Mouse (Mus musculus) midbrain, embryonic 12.5 days (tissue): Measurements from ENCODE around the gene Il18r1. TPM values are rescaled to one million over a fixed set of nuclear protein-coding genes. Genes with fewer than 3 reads are reported as not detected.

Experiments used
- ATAC-seq: fragments of 200-750 bp; cut with Nextera tagmentation; 2 replicates; pipeline ENCODE4 v1.8.0; 2017; ENCODE audit warnings: low read depth, moderate TSS enrichment, moderate library complexity; ENCODE audit not compliant: low FRiP score
- H3K27ac ChIP-seq: fragments of 300-500 bp; sonication (generic); replicated peaks from 2 replicates; pipeline ENCODE4 v1.5.1; 2016; ENCODE audit warnings: mild to moderate bottlenecking
- H3K27me3 ChIP-seq: fragments of 300-500 bp; sonication (generic); 2 replicates; pipeline ENCODE4 v1.6.1; 2016; ENCODE audit warnings: mild to moderate bottlenecking
- H3K36me3 ChIP-seq: fragments of 300-500 bp; sonication (generic); 2 replicates; pipeline ENCODE4 v1.6.1; 2016
- H3K4me1 ChIP-seq: fragments of 300-500 bp; sonication (generic); 2 replicates; pipeline ENCODE4 v1.6.1; 2016
- H3K4me2 ChIP-seq: fragments of 300-500 bp; sonication (generic); replicated peaks from 2 replicates; pipeline ENCODE4 v1.6.1; 2016; ENCODE audit warnings: mild to moderate bottlenecking, moderate library complexity
- H3K4me3 ChIP-seq: fragments of 300-500 bp; sonication (generic); 2 replicates; pipeline ENCODE4 v1.5.1; 2016; ENCODE audit warnings: mild to moderate bottlenecking
- H3K9ac ChIP-seq: fragments of 300-500 bp; sonication (generic); replicated peaks from 2 replicates; pipeline ENCODE4 v1.6.1; 2016; ENCODE audit warnings: mild to moderate bottlenecking, moderate library complexity
- H3K9me3 ChIP-seq: fragments of 300-500 bp; sonication (generic); 2 replicates; pipeline ENCODE4 v1.6.1; 2016; ENCODE audit warnings: mild to moderate bottlenecking
- WGBS: fragments of 180-500 bp; shearing (Covaris S2); methylation state at CpG from one replicate; pipeline ENCODE4 v1.1.7; 2016; 5-methylcytosine and 5-hydroxymethylcytosine counted together
- polyA plus RNA-seq: library from polyadenylated mRNA; unstranded; fragments of >200 nt; fragmentation: Nextera tagmentation; extraction: Ambion mirVana; gene quantifications from 2 replicates; pipeline ENCODE4 v1.2.1, GENCODE M21; 2016

The Il18r1 gene
- polyA plus RNA-seq: not detected in 2 replicates

DNA sequence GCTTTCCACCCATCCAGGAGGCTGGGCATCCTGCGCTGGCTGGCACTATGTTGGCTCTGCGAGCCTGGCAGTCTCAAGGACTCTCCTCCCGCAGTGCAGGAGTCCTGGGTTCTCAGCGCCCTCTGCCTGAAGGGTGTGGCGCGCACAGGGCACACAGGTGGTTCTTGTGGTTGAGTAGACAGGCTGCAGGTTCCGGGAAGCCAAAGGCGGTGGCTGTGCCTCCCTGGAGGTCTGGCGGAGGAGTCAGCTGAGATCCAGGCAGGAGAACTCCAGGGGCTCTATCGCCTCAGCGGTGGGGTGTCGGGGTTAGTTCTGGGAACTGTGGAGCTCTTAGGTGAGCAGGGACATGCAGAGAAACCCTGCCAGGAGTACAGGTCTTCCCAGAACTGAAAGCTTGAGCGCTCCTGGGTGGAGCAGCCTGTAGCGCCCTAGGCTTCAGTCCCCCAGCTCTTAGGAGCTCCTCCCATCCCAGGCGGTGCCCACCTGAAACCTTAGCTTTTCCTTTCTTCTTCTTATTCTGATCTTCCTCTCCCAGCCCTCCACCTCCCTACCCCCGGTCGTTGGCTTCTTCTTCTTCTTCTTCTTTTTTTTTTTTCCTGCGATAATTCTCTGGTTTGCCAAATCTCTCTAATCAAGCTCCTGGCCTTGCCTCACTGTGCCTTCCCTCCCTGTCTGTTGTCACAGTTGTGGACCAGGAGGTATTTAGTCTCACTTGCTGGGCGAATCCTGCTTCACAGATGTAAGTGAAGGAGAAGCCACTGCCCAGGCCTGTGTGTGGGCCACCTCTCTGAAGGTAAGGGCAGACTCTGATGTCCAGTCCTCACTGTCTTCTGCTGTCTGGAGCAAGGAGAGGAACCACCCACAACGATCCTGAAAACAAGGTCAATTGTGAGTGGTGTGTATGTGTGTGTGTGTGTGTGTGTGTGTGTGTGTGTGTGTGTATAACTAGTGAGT is at the start of gene Il18r1:
Gene Il18r1 (plus strand): TSS at position 76 of the 954 bp plus-strand sequence.
- H3K4me3 ChIP-seq: no peak within 1 kb of the TSS
- H3K9ac ChIP-seq: no peak within 1 kb of the TSS
- H3K27ac ChIP-seq: no peak within 1 kb of the TSS
- H3K4me1 ChIP-seq: no peaks in the 10 kb centered on the region
- WGBS: 49% methylated on average over 20 of the region's 20 CpGs
- H3K27me3 ChIP-seq: no peaks in the 10 kb centered on the region
- H3K4me2 ChIP-seq: no peak within 1 kb of the TSS
- H3K36me3 ChIP-seq: no peaks in the 10 kb centered on the region
- H3K9me3 ChIP-seq: no peaks in the 10 kb centered on the region
- ATAC-seq: no peak

DNA sequence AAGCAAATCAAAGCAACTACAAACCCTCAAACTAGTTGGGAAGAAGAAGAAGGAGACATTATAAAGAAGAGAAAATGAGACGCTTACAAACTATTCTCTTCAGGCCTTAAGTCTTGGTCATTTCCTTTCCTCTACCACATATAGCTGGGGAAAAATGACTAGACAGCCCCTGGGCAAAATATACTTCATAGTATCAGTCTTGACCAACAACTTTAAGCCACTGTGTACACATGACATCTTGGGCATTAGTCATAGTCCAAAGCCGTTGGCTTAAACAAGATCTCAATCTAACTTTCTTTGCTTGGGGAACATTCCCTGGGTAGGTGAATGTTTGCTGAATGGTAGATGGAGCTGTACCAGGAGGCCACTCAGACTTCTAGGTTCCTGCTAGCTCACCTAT is 48.3 kb upstream of the Il18r1 start:
- Histone ChIP-seq H3K36me3 (no peaks in the 10 kb centered on the region), H3K27me3 (no peaks in the 10 kb centered on the region), H3K4me2 (no peak overlapping the region), H3K4me1 (no peaks in the 10 kb centered on the region), H3K9me3 (no peaks in the 10 kb centered on the region), H3K27ac (no peak overlapping the region), H3K4me3 (no peak overlapping the region), H3K9ac (no peak overlapping the region)
- 91% methylated on average over 2 of the region's 2 CpGs for WGBS
- ATAC-seq: no peak

DNA sequence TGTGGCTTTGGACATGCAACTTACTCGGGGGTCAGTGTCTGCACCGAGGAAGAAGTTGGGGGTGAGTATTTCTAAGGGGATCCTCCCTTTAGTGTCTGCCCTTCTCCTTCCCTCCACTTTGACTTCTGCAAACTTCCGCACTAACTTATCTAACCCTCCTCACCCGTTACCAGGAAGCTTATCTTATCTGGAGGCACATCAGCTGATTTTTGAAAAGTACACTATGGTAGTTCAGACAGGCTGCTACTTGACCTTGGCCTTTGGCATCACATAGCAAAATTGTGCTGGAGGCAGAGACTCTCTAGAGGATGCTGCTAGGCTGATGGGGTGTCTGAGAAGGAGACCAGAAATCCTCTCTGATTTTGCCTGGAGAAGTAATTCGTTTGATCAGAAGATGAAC is 46.8 kb upstream of the Il18r1 start:
- H3K4me2 ChIP-seq: no peak overlapping the region
- no peak overlapping the region for H3K27ac ChIP-seq
- ATAC-seq: no peak
- WGBS: 82% methylated on average over 5 of the region's 5 CpGs
- no peaks in the 10 kb centered on the region for H3K4me1 ChIP-seq
- H3K9me3 ChIP-seq: no peaks in the 10 kb centered on the region
- no peak overlapping the region for H3K9ac ChIP-seq
- H3K27me3 ChIP-seq: no peaks in the 10 kb centered on the region
- no peaks in the 10 kb centered on the region for H3K36me3 ChIP-seq
- no peak overlapping the region for H3K4me3 ChIP-seq

DNA sequence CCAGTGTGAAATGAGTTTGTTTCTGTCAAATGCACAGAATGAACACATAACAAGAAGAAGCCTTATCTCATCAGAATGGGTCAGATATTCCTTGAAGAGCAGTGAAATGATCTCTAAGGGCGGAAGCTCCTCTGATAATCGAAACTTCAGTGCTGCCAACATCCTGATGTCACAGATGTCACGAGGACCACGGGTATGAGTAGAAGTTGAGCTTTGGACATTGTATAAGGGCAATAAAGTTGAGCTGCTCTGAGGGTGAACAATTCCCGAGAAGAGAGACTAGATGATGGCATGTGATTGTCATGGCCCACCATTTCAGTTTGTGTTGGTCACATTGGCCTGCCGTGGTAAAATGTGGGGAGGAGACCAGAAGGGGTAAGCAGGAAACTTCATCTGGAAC is 41.5 kb upstream of the Il18r1 start:
- ATAC-seq: no peak
- Histone ChIP-seq H3K9me3 (no peaks in the 10 kb centered on the region), H3K4me2 (no peak overlapping the region), H3K9ac (no peak overlapping the region), H3K36me3 (no peaks in the 10 kb centered on the region), H3K27ac (no peak overlapping the region), H3K4me3 (no peak overlapping the region), H3K27me3 (no peaks in the 10 kb centered on the region), H3K4me1 (no peaks in the 10 kb centered on the region)
- 87% methylated on average over 6 of the region's 6 CpGs for WGBS

DNA sequence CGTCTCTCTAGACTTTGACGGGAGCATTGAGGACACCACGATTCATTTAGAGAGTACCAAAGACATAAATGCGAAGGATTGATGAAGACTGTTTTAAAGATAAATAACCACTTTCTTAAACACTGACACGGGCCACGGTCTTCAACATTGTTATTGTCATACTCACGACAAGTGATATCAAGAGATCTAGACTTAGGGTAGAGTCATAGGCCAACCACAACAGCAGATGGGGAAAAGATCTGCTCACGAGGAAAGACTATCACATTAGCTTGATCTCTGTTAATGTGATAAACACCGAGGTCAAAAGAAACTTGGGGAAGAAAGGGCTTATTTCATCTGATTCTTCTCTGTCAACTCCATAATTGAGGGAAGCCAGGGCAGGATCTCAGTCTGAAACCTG is 38.1 kb upstream of the Il18r1 start:
- WGBS: 95% methylated on average over 9 of the region's 9 CpGs
- H3K4me3 ChIP-seq: no peak overlapping the region
- no peaks in the 10 kb centered on the region for H3K36me3 ChIP-seq
- no peaks in the 10 kb centered on the region for H3K27me3 ChIP-seq
- no peak overlapping the region for H3K9ac ChIP-seq
- H3K27ac ChIP-seq: no peak overlapping the region
- ATAC-seq: no peak
- H3K9me3 ChIP-seq: no peaks in the 10 kb centered on the region
- no peaks in the 10 kb centered on the region for H3K4me1 ChIP-seq
- no peak overlapping the region for H3K4me2 ChIP-seq

DNA sequence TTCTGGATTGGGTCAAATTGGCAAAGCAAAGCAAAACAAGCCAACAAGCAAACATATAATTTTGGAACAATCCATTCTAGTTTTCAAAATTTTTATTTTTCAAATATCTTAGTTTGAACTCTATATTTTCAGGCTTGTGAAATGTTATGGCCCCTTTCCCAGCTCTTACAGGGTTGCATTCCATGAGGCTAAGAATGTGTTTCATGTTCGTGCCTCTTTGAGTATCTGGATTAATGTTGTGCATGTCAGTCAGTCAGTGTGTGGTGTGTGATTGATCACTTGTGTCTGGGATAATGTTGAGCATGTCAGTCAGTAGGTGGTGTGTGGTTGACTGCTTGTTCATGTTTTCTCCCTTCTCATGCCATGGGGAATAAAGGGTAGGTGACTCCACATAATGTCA is 37.5 kb upstream of the Il18r1 start:
- WGBS: 85% methylated on average over 1 of the region's 1 CpGs
- no peak for ATAC-seq
- Histone ChIP-seq H3K9ac (no peak overlapping the region), H3K4me3 (no peak overlapping the region), H3K36me3 (no peaks in the 10 kb centered on the region), H3K27ac (no peak overlapping the region), H3K4me1 (no peaks in the 10 kb centered on the region), H3K27me3 (no peaks in the 10 kb centered on the region), H3K9me3 (no peaks in the 10 kb centered on the region), H3K4me2 (no peak overlapping the region)

DNA sequence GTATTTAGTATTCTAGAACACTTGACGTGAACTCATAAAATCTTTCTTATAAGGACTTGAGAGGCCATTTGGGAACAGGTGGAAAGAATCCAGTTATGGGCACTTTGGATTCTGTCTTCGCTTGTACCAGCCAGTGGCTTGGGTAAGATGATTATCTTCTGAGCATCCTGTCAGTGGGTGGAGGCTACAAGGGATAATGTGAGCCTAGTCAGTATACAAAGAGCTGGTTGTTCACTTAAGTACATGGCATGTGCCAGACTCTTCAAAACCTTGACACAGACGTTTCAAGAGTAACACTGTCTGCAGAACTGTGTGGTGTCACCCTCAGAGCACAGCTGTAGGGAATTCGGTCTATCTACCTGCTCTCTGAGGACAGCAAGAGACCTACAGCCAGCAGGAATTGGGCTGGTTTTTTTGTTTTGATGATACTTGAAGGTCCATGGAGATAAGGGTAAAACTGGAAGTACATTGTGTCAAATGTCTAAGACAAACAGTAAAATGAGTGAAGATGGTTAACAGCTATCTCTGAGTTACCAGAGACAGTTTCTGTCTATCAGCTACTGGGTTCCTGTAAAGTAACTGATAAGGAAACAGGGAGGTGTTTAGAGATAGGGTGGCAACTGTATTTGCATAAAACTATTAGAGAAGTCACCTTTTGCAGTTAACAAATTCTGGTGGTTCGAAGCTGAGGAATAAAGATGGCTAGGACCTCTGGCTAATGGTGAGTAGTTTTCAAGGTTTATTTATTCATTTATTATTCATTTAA is 36.3 kb upstream of the Il18r1 start, which contains the start of gene Il1rl1:
Gene Il1rl1 (plus strand): TSS at position 661 of the 766 bp plus-strand sequence.
- WGBS: 80% methylated on average over 5 of the region's 5 CpGs
- no peaks in the 10 kb centered on the region for H3K9me3 ChIP-seq
- H3K36me3 ChIP-seq: no peaks in the 10 kb centered on the region
- no peaks in the 10 kb centered on the region for H3K4me1 ChIP-seq
- ATAC-seq: no peak
- H3K27me3 ChIP-seq: no peaks in the 10 kb centered on the region
- H3K9ac ChIP-seq: no peak within 1 kb of the TSS
- no peak within 1 kb of the TSS for H3K4me3 ChIP-seq
- no peak within 1 kb of the TSS for H3K4me2 ChIP-seq
- H3K27ac ChIP-seq: no peak within 1 kb of the TSS

DNA sequence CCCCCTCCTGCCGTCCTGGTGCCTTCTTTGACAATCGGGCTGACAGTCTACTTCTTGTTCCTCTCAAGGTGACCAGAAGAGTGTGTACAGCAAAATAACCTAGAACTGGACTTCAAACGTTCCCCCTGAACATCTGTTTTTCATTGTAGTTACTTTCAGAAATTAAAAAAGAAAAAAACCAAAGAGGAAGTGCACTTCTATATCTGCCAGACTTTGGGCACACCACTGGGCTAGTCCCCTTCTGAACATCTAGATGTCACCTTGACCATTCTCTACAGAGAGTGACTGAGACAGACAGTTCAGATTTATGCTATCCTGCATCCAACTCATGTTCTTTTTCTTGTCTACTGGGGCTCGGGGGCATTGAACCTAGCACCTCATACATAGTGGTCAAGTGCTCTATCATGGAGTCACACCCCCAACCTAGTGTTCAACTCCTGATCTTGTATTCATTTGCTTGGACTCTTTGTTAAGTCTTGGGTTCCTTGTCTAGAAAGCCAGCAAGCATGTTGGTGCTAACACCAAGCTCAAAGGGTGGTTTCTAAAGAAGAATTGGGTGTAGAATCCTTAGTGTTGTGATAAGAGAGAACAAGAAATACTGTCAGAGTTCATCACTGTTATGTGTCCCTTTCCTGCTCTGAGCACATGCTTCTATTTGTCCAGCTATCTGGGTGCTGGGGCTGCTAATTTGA is 35.1 kb upstream of the Il18r1 start:
- no peaks in the 10 kb centered on the region for H3K27me3 ChIP-seq
- no peak overlapping the region for H3K4me3 ChIP-seq
- H3K4me1 ChIP-seq: no peaks in the 10 kb centered on the region
- H3K36me3 ChIP-seq: no peaks in the 10 kb centered on the region
- no peak for ATAC-seq
- no peaks in the 10 kb centered on the region for H3K9me3 ChIP-seq
- no peak overlapping the region for H3K9ac ChIP-seq
- no peak overlapping the region for H3K27ac ChIP-seq
- H3K4me2 ChIP-seq: no peak overlapping the region
- 82% methylated on average over 4 of the region's 4 CpGs for WGBS

DNA sequence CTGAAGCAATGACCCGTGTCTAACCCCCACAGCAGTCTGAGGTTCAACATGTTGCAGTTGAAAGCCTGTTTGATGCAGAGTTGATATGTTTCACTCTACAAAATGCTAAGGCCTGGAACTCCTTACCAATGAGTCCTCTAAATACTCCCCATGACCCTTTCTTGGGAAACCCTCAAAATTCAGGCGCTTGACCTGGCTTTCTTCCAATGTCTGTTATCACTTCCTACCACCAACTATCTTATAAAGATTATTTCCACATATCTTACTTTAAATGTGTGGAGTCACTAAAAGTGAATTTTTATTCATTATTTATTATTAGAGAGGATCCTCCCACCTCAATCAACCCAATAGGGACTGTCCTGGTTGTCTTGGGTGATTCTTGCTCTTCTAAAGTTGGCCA is 33.2 kb upstream of the Il18r1 start:
- H3K4me2 ChIP-seq: no peak overlapping the region
- no peak for ATAC-seq
- 88% methylated on average over 2 of the region's 2 CpGs for WGBS
- H3K4me3 ChIP-seq: no peak overlapping the region
- no peaks in the 10 kb centered on the region for H3K4me1 ChIP-seq
- H3K27ac ChIP-seq: no peak overlapping the region
- H3K27me3 ChIP-seq: no peaks in the 10 kb centered on the region
- no peaks in the 10 kb centered on the region for H3K36me3 ChIP-seq
- H3K9ac ChIP-seq: no peak overlapping the region
- H3K9me3 ChIP-seq: no peaks in the 10 kb centered on the region

DNA sequence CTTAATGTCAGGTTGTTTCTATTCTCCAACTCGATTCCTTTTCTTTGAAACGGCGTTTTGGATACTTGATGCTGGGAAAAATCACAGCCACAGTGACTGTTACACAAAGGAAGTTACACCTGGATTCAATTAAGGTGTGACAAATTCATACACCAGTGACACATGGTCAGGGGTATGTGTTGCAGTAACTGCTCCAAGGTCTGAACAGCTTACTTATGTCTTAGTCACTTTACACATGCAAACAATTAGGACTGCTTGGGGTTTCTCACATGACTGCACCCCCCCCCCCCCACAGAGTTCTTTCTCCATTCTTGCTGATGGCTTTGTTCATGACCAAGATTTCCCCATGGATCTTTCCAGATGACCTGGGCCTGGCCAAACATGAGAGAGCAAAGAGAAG is 29.4 kb upstream of the Il18r1 start:
- no peak overlapping the region for H3K27ac ChIP-seq
- H3K4me1 ChIP-seq: no peaks in the 10 kb centered on the region
- H3K9me3 ChIP-seq: no peaks in the 10 kb centered on the region
- no peaks in the 10 kb centered on the region for H3K27me3 ChIP-seq
- no peak overlapping the region for H3K4me3 ChIP-seq
- H3K4me2 ChIP-seq: no peak overlapping the region
- H3K9ac ChIP-seq: no peak overlapping the region
- no peak for ATAC-seq
- H3K36me3 ChIP-seq: no peaks in the 10 kb centered on the region
- 80% methylated on average over 3 of the region's 3 CpGs for WGBS

DNA sequence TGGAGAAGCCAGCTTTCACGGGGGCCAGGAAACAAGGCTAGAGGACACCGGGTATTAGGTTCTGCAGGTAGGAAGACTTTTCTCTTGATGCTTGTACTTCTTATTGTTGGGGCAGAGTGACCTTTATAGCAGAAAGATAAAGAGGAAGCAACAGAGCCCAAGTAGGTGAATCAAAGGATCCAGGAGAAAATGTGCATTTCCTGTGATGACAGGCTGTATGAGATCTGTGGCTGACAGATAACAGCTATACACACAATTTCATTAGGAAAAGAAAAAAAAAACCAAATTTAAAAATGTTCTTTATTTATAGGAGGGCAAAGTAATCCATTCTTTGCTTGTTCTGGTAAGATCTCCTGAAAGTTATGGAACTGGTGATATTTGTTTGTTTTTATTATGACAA is 28.0 kb upstream of the Il18r1 start:
- Histone ChIP-seq H3K9ac (no peak overlapping the region), H3K27ac (no peak overlapping the region), H3K4me3 (no peak overlapping the region), H3K4me1 (no peaks in the 10 kb centered on the region), H3K4me2 (no peak overlapping the region), H3K36me3 (no peaks in the 10 kb centered on the region), H3K9me3 (no peaks in the 10 kb centered on the region), H3K27me3 (no peaks in the 10 kb centered on the region)
- WGBS: 98% methylated on average over 2 of the region's 2 CpGs
- no peak for ATAC-seq

DNA sequence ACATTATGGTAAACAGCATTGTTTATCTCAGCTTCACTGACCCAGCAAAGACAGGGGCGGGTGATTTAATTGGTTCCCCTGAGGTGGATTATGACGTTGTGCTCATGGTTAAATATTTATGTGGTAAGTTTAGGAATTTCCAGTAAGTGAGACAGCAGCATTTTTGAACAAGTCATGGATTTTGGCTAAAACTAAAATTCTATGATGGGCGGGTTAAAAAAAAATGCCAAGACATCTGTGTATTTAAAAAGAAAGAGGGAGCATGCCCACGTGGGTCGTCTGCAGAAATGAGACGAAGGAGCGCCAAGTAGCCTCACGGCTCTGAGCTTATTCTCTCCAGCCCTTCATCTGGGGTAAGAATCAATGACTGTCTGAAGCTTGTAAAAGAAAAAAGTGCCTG is 25.8 kb upstream of the Il18r1 start:
- no peaks in the 10 kb centered on the region for H3K9me3 ChIP-seq
- H3K27ac ChIP-seq: no peak overlapping the region
- no peak overlapping the region for H3K9ac ChIP-seq
- H3K36me3 ChIP-seq: no peaks in the 10 kb centered on the region
- no peaks in the 10 kb centered on the region for H3K4me1 ChIP-seq
- H3K4me3 ChIP-seq: no peak overlapping the region
- H3K4me2 ChIP-seq: no peak overlapping the region
- WGBS: 76% methylated on average over 8 of the region's 8 CpGs
- H3K27me3 ChIP-seq: no peaks in the 10 kb centered on the region
- no peak for ATAC-seq
